Mouse (Mus musculus) cerebellum, adult 11 months (tissue): Measurements from ENCODE around the gene Lrrc23.

Source experiments
- DNase-seq: peaks from one replicate; pipeline ENCODE4 v3.0.0; 2022

Lrrc23 gene

DNA sequence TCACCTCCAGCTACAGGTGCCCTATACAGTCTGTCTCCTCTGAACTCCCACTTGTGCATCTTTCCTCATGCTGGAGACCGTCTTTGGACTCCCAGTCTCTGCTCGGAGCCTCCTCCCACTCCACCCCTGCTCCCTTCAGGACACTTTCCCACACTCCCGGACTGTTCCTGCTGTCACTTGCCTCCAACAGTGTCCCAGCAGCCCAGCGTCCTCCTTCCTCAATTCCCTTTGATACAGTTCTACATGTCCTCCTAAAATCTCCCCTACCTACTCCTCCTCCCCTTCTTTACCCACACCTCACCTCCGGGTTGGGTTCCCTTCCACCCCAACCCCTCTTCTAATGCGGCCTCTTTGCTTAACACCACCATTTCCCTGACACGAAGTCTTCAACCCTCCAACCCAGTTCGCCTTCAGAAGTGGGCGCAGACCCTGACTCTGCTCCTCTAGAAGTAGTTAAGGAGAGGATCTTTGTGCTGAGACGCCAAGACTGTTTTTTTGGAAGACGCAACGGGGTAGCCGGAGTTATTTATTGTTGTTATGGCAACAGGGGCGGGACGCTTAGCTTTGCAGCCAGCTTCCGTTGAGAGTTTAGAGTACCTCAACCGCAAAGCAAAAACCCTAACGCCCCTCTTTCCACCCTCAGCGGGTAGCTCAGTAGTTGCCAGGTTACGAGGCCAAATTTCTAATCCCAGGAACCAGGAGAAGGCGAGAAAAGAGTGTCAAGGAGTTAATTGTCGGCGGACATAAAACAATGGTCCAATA, at the start of gene Lrrc23:
Gene Lrrc23 (minus strand): TSS at position 506 of the 762 bp plus-strand sequence.
- peak; percentile 11 for DNase-seq

DNA sequence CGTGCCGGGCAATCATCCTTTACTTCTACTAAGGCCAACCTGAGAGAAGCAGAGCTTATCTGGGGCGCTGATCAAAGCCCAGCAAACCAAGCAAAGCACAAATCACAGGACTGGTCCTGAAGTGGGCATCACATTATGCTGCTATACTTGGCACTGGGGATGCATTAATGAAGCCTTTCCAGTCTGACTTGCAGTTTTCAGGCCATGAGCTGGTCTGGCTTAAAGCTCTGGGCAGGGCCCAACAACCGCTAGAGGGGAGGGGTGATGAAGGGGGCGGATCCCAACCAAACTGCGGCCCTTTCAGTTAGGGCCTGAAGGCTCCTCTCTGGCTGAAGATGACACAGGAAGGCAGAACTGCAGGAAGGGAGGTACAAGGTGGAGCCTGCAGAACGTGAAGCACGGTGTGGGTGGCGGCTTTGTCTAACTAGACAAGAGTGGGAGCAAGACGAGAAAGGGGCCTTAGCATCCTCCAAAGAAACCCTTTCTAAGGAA, 48.6 kb upstream of the Lrrc23 start:
- DNase-seq: peak; percentile 48

DNA sequence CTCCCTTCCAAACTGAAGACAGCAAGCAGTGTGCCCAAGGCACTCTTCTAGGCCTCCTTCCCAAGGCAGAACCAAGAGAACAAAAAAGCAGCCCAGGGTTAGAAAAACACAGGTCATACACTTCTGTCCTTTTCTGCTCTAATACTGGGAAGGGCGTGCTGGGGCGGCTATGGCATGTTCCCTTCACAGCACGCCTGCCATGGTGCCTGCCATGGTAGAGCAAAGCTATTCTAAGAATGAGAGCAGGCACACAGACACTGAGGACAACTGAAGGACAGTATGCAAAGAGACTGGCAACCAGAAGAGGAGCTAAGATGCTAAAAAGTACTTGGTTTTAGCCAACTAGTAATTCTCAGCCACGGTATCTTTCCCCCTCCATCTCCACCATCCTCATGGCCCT, 42.5 kb upstream of the Lrrc23 start:
- DNase-seq: no peak

DNA sequence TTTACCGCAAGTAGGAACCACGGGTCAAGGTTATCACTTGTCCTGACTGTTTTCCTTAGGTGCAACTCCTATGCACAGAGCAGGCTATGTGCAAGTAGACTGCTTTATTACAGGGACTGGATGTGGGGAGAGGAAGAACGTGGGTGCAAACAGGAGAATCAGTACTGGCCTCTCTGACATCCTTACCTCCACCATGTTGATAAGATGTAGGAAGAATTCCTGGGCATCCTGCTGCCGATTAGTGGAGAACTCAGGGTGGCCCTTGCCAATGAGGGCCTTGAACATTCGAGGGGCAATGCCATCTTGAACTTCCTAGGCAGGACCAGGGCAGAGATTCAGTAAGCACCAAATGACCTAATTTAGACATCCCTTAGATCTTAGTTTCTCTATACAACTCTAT, 41.4 kb upstream of the Lrrc23 start:
- DNase-seq: no peak

DNA sequence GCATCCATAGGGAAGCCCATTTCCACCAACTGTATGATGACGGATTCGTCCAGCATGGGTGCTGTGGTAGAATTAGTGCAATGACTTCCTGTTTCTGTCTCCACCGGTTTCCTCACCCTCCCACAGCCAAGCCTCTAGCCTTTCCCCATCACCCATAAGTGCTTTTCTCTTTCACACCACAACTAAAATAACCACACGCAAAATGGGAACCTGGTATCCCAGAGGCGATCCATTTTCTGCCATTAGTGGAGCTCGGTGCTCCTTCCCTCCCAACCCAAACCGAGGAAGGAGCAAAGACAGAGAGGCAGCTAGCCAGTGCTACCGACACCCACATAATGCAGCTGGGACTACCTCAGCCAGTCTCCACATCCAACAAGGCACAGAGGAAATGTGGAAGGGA, 38.4 kb upstream of the Lrrc23 start:
- no peak for DNase-seq

DNA sequence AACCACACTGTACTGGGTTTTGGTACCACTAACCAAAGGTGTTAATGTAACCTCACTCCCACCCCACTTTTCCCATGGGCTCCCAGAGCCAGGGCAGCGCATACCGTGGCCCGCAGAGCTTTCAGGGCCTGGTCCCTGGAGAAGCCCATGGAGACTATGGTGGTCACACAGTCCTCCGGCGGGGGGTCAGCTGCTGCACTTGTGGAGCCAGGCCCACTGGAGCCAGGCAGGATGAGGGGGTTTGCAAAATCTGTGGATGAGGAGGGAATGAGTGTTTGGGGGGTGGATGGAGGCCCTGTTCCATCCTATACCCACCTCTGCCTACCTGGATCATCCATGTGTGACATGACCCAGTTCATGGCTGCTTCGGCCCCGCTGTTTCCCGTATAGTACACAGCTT, 38.0 kb upstream of the Lrrc23 start:
- no peak for DNase-seq

DNA sequence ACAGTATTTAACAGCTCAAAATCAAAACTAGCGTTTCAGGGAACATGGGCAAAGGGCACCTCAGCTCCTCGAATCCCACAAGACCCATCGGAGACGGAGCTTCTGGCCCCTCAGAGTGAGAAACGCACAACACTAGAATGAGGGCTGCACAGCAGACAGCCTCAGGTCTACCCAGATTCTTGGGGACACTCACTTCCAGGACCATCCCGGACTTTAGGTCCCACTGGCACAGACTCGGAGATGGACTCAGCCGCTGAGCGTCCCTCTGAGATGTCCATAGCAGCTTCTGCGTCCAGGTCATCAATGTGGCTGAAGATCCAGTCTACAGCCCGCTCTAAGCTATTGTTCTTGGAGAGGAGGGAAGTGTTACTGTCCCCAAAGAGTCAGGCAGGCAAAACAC, 37.6 kb upstream of the Lrrc23 start:
- DNase-seq: no peak

DNA sequence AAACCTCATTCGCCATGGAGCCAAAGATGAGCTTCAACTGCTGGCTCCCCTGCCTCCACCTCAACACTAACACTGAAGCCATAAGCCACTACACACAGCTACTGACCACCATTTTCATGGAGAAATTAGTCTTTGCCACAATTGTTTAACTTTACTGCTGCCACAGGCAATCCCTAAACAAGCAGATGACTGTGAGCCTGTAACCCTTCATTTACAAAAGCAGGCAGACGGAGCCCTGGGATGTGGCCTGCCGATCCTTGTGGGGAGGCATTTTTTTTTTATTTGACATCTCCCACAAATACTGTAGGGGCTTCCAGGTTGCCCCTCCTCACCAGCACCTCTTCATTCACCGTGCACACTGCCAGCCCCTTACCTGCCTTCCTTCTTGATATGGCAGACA, 37.1 kb upstream of the Lrrc23 start:
- DNase-seq: no peak

DNA sequence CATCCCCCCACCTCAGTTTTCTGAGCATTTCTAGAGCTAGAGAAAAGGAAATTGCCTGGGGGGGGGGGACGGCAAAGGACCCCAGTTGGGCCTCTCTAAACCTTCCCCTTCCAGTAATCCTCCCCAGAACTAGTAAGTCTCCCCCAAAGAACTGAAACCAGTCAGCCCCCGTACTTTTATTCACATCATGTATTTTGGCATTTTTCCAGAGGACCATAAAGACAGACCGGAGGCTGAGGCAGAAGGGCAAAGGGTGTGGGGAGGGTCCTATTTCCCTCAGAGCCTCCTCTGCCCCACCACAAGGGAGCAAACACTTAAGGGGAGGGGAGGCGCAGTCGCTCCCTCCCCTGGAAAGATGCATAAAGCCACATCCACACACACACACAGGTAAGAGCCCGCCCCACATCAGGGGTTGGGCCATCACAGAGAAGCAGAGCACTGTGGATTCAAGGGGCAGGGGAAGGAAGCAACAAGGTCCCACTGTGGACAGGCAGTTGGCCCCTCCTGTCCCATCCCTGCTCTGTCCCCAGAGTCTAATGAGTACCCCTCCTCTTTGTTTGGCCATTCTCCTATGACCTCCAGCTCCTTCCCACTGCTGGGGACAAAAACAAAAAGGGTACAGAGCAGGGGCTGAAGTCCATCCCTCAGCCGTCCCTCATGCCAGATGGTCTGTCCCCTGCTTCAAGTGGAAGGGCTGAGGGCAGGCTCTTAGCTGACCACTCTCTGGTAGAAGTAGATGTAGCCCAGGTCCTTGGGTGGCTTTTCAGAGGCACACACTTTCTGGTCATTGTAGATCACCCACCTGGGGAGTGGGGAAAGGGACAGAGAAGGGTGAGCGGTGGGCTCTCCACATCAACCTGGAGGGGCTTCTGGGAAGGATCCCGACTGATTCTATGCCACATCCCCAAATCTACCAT, 35.6 kb upstream of the Lrrc23 start:
- DNase-seq: peak; percentile 27

DNA sequence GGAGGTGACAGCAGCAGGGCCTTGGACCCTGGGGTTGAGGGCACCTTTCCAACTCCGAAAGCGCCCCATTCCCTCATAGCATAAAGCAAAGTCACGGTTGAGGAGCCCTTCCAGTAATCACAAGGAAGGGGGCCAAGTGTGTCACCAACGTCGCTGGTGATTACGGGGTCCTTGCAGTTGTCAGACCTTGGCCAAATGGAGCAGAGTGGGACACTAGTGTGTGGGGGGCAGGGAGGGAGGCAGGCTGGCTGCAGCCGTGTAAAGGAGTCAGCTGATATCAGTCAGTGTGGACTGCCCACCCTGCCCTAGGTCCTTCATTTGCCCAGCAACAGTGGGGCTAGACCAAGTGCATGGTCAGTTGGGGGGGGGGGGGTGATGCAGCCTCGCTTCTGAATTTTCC, 34.9 kb upstream of the Lrrc23 start:
- no peak for DNase-seq

DNA sequence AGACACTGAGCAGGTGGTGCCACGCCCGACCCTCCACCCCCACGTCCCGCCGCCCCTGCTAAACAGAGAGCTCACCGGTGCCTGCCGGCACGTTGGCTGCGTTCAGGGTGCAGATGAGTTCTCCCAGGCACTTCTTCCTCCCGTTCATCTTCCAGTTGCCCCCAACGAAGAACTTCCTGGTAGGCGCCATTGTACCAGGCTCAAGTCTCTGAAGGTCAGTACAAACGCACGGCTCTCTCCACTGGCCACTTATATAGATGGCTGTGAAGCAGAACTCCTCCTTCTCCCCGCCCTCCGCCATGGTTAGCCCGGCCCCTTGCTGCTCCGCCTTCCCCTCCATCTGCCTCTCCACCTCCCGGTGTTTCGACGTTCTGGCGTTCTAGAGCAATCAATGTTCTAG, 34.4 kb upstream of the Lrrc23 start, which contains the start of gene Tpi1:
Gene Tpi1 (minus strand): TSS at position 364 of the 400 bp plus-strand sequence.
- peak; percentile 91 for DNase-seq

DNA sequence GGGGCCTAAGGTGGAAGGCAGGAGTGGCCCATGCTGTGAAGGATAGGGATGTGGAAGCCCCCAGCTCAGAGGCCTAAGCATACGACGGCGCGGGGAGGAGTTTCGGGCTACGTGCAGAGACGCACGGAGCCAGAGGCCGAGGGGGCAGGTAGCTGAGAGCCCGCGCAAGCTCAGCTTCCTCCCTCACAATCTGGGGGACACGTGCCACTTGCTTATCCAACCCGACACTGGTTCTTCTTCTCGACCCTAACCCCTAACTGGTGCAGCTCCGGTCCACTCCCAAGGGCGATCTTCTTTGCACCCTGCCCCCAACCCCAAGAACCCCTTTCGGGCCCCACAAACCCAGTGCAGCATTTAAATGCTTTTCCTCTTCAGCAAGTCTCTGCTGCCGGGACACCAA, 34.0 kb upstream of the Lrrc23 start:
- peak; percentile 72 for DNase-seq

DNA sequence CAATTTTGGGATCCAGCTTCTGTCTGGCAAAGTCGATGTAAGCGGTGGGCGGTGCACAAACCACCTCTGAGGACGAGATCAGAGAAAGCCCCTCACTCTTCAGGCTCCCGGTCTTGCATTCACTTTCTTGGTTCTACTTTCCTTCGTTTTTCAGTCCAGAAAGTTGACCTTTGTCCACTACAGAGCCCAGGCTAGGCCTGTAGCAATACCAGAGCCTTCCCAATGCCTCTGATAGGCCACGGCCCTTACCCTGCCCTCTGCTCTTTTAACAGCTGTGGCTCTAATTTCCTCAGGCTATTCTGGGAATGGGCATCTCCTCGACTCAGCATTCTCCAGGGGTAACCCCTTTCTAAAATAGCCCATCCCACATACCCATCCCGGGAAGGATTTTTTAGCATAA, 33.3 kb upstream of the Lrrc23 start:
- no peak for DNase-seq

DNA sequence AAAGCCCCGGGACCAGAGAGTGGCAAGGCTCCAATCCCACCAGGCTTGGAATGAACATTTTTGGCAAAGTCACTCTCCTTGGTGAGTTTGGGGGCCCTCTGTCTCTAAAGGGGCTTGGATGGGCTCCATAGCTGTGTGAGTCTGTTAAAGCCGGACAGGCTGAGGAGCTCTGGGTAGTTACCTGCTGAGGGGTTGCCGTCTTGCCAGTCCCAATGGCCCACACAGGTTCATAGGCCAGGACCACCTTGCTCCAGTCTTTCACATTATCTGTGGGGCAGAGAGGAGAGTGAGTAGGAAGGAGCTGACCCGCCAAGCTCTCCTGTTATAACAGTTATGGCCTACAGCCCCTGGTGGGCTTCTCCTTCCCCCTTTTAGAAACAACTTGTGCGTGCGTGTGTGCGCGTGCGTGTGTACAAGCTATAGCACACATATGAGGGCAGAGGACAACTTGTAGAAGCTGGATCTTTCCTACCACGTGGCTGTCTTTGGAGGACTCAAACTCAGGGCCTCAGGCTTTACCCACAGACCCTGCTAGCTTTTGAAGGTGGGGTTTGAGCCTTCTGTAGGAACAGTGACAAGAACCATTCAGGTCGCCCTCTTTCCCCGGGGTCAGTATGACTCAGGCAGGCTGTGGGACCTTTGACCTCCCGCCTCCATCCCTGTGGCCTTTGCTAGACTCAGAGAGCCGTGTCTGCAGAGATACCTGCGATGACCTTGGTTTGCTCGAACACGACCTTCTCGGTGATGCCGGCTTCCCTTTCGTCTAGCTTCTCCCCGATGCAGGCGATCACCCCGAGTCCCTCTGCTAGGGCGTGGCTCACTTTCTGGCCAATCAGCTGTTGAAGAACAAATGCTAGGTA, 32.4 kb upstream of the Lrrc23 start:
- peak; percentile 36 for DNase-seq

DNA sequence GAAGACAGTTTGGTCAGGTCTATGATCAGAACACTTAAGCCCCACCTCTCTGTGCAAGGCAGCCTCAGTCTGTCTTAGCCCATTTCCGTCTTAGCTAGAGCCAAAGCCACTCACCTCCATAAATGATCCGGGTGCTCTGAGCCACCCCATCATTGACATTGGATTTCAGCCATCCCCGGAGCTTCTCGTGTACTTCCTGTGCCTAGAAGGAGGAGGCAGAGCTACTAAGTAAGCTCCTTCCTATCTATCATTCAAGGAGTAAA, 31.8 kb upstream of the Lrrc23 start:
- DNase-seq: no peak

DNA sequence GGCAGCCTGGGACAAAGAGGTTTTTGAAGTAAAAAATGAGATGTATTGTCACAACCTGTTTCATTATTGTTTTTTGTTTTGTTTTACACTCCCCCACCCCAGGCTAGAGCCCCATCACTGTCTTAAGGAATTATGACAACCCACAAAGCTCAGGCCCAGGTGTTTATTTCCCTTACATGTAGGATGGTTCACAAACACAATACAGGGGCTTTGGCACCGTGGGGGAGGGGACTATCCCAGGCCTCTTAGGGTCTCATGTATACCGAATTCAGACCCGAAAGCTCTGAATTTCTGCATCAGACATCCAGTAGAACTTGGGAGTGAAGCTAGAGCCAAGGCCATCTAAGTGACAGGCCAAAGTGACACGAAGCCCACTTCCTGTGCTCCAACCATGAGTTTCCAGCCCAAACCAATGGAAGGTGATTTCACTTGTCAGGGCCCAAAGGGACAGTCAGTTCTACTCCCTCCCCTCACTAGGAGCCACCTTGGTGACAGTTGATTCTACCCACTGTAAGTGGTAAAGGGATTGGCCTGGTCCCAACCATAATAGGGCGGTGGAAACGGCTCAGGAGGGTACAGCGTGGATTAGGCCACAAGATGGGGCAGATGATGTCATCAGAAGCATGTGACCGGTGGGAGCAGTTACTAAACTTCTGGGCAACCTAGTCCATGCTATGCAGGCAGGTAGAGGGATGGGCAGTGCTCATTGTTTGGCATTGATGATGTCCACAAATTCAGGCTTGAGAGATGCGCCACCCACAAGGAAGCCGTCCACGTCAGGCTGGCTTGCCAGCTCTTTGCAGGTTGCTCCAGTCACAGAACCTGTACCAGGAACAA, 31.3 kb upstream of the Lrrc23 start:
- peak; percentile 28 for DNase-seq

DNA sequence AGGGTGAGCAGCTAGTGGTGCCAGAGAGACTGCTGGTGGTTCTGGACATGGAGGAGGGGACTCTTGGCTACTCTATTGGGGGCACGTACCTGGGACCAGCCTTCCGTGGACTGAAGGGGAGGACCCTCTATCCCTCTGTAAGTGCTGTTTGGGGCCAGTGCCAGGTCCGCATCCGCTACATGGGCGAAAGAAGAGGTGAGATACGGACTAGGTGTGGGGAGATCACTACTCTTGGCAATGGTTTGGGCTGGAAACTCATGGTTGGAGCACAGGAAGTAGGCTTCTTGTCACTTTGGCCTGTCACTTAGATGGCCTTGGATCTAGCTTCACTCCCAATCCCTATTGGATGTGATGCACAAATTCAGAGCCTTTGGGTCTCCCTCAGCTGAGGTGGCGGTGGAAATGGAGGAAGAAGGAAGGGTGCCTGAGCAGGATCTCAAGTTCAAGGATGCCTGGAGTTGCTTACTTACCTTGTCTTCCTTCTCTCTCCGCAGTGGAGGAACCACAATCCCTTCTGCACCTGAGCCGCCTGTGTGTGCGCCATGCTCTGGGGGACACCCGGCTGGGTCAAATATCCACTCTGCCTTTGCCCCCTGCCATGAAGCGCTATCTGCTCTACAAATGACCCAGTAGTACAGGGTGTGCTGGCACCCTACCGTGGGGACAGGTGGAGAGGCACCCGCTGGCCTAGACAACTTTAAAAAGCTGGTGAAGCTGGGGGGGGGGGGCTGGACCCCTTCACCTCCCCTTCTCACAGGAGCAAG, 30.4 kb upstream of the Lrrc23 start:
- DNase-seq: peak; percentile 36

DNA sequence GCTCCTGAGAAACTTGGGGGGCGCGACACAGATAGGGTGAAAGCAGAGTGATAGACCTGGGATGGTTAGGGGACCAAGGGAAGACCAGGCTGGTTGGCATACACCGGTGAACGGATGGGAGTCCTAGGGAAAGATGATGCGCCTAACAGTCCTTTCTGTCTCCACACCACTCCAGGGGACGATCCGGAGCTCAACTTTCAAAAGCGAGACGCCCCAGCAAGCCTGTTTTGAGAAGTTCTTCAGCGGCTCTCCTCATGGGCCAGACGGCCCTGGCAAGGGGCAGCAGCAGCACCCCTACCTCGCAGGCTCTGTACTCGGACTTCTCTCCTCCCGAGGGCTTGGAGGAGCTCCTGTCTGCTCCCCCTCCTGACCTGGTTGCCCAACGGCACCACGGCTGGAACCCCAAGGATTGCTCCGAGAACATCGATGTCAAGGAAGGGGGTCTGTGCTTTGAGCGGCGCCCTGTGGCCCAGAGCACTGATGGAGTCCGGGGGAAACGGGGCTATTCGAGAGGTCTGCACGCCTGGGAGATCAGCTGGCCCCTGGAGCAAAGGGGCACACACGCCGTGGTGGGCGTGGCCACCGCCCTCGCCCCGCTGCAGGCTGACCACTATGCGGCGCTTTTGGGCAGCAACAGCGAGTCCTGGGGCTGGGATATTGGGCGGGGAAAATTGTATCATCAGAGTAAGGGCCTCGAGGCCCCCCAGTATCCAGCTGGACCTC, 29.7 kb upstream of the Lrrc23 start:
- DNase-seq: peak; percentile 83

DNA sequence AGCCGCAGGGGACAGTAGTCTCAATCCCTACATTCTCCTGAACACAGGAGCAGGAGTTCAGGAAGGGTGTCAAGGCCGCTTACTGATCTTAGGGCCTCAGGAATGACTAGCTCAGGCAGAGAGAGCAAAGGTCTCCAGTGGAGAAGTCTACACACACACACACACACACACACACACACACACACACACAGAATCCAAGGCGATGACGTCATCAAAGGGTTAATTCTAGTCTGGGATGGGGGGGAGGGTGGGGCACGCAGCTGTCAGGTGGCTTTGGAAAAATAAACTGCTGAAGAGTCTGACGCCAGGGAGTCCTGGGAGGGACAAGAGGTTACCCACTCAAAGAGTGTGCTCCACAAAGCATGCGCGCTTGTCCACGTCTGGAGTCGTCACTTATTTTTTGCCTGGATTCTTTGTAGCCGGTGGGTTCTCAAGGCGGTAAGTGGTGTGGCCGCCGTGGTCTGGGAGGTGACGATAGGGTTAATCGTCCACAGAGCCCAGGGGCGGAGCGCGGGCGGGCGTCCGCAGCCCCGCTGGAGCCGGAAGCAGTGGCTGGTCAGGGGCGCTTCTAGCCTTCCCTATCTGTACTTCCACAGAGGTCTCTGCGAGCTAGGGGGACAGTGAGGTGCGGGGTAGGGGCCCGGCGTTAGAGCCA, 29.0 kb upstream of the Lrrc23 start, which contains the start of gene Spsb2:
Gene Spsb2 (plus strand): TSS at position 304 of the 655 bp plus-strand sequence.
- peak; percentile 60 for DNase-seq

DNA sequence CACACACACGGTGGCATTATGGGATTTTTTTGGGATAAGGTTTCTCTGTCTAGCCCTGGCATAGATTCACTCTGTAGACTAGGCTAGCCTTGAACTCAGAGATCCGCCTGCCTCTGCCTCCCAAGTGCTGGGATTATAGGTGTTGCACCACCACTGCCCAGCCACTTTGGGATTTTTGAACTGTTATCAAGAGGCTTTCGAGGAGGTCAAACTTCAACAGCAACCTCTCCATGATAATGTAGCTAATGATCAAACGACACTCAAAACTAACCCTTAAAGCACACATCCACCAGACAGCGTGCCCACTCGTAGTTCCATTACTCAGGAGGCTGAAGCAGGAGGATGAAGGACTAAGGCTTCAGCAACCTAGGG, 28.4 kb upstream of the Lrrc23 start:
- no peak for DNase-seq
